ENCODE assay signal across 12 mouse cellular contexts in the genomic region with DNA sequence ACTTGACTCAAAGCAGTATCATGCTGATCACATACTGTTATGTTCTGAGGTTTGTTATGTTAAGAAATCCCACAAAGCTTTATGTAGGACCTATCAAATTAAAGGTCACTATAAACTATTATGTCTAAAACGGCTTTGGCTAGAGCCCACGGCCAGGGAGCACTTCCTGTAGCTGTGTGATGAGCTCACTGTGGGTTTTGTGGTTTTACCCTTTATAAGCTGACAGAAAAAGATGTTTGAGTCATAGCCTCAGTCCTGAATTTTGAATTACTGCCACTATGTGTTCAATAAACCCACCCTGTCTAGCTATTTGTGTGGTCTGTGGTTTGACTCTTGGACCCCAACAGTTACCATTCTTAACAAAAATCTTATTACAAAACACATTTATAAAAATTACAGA.
DNase-seq lines count a peak whose midpoint lies in the region; ATAC-seq and TF ChIP-seq lines count a peak whose summit lies in the region.
"Had no signal": no experiment of that assay in that cellular context is flagged by ENCODE, and none has a peak within 500 bp of the region (broad histone marks: within the 10 kb centered on the region; RNA-seq: fewer than 3 reads in every experiment).

No protein-coding gene starts in this region.

- H3K27me3 ChIP-seq in forebrain, embryonic 12.5 days: no peaks in the 10 kb centered on the region
- H3K27me3 ChIP-seq: intestine, embryonic 15.5 days; limb, embryonic 13.5 days had no signal

- H3K27ac ChIP-seq in gastrocnemius, adult 2 months: no peak overlapping the region
- H3K27ac ChIP-seq in forebrain, embryonic 12.5 days: no peak overlapping the region
- H3K27ac ChIP-seq: intestine, embryonic 15.5 days; limb, embryonic 13.5 days had no signal

- intact Hi-C loops in gastrocnemius, adult 2 months (cut with DNase I): loop anchor here (5.0 kb wide), 1 partner anchor 41 kb away; no protein-coding TSS in a partner anchor

- peak; percentile 97 for ATAC-seq in megakaryocyte, adult 5-6 weeks (ENCODE audit: poor library complexity, severe bottlenecking)
- no peak for ATAC-seq in forebrain, embryonic 12.5 days (ENCODE audit: low FRiP score)
- ATAC-seq: intestine, embryonic 15.5 days had no signal

- H3K4me3 ChIP-seq in gastrocnemius, adult 2 months: no peak overlapping the region
- H3K4me3 ChIP-seq in forebrain, embryonic 12.5 days (replicated peaks): no peak overlapping the region
- H3K4me3 ChIP-seq: intestine, embryonic 15.5 days; limb, embryonic 13.5 days had no signal

- no peaks in the 10 kb centered on the region for H3K9me3 ChIP-seq in forebrain, embryonic 12.5 days
- H3K9me3 ChIP-seq: intestine, embryonic 15.5 days; limb, embryonic 13.5 days had no signal

- DNase-seq in 3T3-L1 (ENCODE audit: low read depth, low spot score) (peak; percentile 98), adipocyte (ENCODE audit: low spot score) (peak; percentile 20)
- DNase-seq in CD4-positive helper T cell, adult 2 months (ENCODE audit: low read depth, low spot score): peak; percentile 72
- no peak for DNase-seq in gastrocnemius, adult 2 months
- DNase-seq in left cerebral cortex, adult 9 months (ENCODE audit: low spot score in 2 of 2): no peak
- DNase-seq: gastrocnemius, postnatal 10 days; lung, embryonic 14.5 days; thymus, postnatal 36 days had no signal

- no peaks in the 10 kb centered on the region for H3K4me1 ChIP-seq in forebrain, embryonic 12.5 days
- H3K4me1 ChIP-seq: intestine, embryonic 15.5 days; limb, embryonic 13.5 days had no signal

- H3K9ac ChIP-seq in forebrain, embryonic 12.5 days: no peak overlapping the region
- H3K9ac ChIP-seq: intestine, embryonic 15.5 days; limb, embryonic 13.5 days; lung, embryonic 14.5 days had no signal

- H3K36me3 ChIP-seq in forebrain, embryonic 12.5 days (replicated peaks): peaks cover 13% of the 10 kb centered on the region; the same call in 1 of the 2 replicates
- H3K36me3 ChIP-seq: intestine, embryonic 15.5 days had no signal

- TF ChIP-seq CTCF in gastrocnemius, adult 2 months (IDR thresholded peaks at IDR 0.05): no peak

- no peak overlapping the region for H3K4me2 ChIP-seq in forebrain, embryonic 12.5 days
- H3K4me2 ChIP-seq: intestine, embryonic 15.5 days; limb, embryonic 13.5 days; lung, embryonic 14.5 days had no signal

- whole genome bisulfite sequencing in forebrain, embryonic 12.5 days: 77% methylated on average over 2 of the region's 2 CpGs

Comparison
In these comparisons a context has a peak if more than half of its experiments do, and no peak if none do; other contexts are left out.
1. DNase-seq: peak in 3T3-L1 (single experiment), CD4-positive helper T cell, adult 2 months (single experiment) and adipocyte (single experiment); none in gastrocnemius, adult 2 months (single experiment) and left cerebral cortex, adult 9 months (0 of 2).